Mouse (Mus musculus): ENCODE data around the gene Itga7. TPM values are rescaled to one million over a fixed set of nuclear protein-coding genes. Genes with fewer than 3 reads are reported as not detected.

Itga7 gene
- not detected in 4 replicates for total RNA-seq (2023; ENCODE audit: inconsistent age)

GRCm38 (mm10) chr10:128933574-128933973, at the start of gene Itga7:
Itga7 (plus strand) TSS chr10:128933818.

DNA sequence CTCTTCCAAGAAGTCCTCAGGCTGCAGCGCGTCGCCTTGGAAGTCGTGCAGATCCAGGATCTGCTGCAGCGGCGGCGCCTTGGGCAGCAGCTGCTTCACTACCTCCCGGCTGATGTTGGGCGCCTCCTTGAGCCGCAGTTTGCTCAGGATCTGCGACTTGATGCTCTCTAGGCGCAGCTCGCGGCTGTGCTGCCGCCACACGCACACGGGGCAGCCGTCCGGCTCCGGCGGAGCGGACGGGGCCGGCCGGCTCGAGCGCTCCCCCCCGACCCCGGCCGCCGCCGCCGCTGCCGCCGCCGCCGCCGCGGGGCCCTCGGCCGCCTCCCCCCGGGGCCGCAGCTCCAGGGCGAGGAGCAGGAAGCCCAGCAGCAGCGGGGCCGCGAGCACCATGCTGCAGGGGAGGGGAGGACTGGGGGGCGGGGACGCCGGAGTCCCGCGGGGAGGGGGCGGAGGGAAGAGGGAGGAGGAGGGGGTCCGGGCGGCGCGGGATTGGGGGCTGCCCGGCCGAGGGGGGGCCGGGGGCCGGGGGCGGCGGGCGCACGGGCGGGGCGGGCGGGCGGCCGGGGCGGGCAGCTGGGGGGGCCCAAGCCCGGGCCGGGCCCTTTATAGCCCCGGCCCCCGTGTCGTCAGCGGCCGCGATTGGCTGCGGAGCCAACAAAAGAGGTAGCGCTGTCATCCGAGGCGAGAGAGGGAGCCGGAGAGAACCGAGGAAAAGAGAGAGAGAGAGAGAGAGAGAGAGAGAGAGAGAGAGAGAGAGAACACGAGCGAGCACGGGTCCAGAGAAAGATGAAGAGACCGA, 42.1 kb upstream of the Itga7 start, which contains the start of gene Gdf11:
Gene Gdf11 (minus strand): TSS at position 423 of the 799 bp plus-strand sequence.

DNA sequence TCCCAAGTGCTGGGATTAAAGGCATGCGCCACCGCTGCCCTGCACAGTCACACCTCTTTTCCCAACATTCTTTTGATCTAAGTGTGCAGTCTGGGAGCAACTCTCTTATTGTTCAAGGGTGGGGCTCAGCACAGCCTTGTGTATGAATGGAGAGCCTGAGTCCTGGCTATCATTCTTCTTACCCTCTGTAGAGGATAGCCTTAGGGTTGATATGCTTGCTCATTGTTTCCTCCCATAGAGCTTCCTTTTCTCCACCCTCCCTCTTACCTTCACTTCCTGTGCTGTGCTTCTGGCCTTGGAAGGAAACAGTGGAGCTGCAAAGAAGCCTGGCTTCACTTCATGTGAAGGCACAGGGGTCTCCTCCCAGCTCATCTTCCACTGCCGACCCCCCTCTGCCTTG, 32.9 kb upstream of the Itga7 start, which contains the start of gene Cd63:
Gene Cd63 (plus strand): TSS at position 292 of the 400 bp plus-strand sequence.

DNA sequence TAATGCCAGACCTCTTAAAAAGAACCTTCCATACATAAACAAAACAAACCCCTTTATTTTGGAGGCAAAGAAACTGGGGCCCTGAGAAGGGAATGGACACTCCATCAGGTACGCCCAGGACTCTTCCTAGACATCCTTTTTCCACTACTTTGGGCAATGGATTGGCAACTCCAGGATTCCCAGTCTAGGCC, 10.9 kb upstream of the Itga7 start, which contains the start of gene Rdh5:
Gene Rdh5 (minus strand): TSS at position 67 of the 191 bp plus-strand sequence.

GRCm38 (mm10) chr10:128923935-128924334, 9.7 kb upstream of the Itga7 start, which contains the start of gene Bloc1s1:
Bloc1s1 (minus strand) TSS chr10:128924035.

DNA sequence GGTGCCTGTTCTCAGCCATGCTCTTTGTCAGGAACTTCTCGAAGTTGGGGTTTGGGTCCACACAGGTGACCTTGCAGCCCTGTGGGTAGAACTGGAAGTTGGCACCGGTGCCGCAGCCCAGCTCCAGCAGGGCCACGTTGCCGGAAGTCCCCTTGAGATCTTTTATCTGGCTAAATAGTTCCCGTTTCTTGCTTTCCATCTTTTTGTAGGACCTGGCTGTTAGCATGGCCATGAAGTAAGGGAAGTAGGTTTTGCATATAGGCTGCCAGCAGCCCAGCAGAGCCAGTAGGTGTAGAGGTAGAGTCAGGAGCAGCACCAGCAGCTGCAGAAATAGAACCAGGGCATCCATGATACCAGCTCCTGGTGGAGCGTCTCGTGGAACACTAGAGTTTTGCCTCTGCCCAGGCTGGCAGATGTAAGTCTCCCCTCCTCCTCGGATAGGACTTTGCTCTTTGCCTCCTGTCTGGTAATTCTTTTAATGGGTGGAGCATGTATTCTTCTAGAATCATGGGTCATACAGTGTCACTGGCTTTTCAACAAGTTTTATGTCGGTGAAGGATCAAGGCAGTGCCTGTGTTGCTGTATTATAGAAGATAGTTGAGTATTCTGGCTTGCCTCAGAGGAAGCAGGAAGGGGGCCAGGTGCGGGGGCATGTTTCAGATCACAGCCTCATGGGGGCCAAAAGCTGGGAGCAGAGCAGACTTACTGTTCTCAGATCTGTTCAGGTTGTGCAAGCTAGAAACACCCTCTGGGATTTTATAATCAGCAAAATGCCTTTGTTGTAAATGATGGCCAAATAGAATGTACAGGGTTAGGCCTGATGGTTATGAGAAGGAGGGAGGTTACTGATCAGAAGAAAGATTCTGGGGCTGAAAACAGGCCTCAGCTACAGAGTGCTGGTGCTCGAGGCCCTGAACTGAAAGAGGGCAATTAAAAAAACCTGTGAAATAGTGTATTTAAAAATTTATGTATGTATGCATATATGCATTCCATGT, 27.3 kb downstream of the Itga7 start, which contains the start of gene Mettl7b:
Gene Mettl7b (minus strand): TSS at position 399 of the 995 bp plus-strand sequence.

DNA sequence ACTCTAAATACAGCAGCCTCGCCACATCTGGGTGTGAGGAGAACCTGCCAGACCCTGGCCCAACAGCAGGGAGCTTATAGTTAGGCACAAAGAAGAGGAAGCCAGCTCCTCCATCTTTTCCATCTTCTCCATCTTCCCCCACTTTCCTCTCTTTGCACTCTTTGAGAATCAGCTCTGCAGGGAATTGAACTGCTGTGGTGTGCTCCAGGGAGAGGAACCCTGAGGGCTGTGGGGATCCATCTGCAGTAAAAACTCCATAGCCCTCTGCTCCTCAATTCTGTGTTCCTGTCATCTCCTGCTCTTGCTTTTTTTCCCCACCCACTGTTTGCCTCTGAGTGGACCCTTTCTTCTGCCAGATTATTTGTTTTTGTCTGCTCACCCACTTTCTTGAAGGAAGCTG, 55.5 kb downstream of the Itga7 start, which contains the start of gene Olfr9:
Gene Olfr9 (plus strand): TSS at position 301 of the 400 bp plus-strand sequence.

Other genes starting within 250 kb of the Itga7 start
- gene Rab5b, start 237.6 kb upstream of the Itga7 start, total RNA-seq (2023; ENCODE audit: inconsistent age), result 61.7 to 64.7 TPM (median 62.8 TPM) in 4 replicates
- 0.54 to 0.83 TPM (median 0.67 TPM) in 4 replicates for gene Pmel, start 229.6 kb upstream of the Itga7 start, total RNA-seq (2023; ENCODE audit: inconsistent age)
- 44.0 to 57.4 TPM (median 48.5 TPM) in 4 replicates for gene Cdk2, start 228.8 kb upstream of the Itga7 start, total RNA-seq (2023; ENCODE audit: inconsistent age)
- gene Dgka, start 189.0 kb upstream of the Itga7 start, total RNA-seq (2023; ENCODE audit: inconsistent age), result 175 to 191 TPM (median 178 TPM) in 4 replicates
- gene Pym1, start 185.9 kb upstream of the Itga7 start, total RNA-seq (2023; ENCODE audit: inconsistent age), result 43.4 to 50.0 TPM (median 45.3 TPM) in 4 replicates
- gene Mmp19, start 142.9 kb upstream of the Itga7 start, total RNA-seq (2023; ENCODE audit: inconsistent age), result 0.22 to 0.45 TPM in 2 of 4 replicates, not detected in the others
- 65.7 to 75.8 TPM (median 70.4 TPM) in 4 replicates for gene Dnajc14, start 129.8 kb upstream of the Itga7 start, total RNA-seq (2023; ENCODE audit: inconsistent age)
- gene Tmem198b, start 129.4 kb upstream of the Itga7 start, total RNA-seq (2023; ENCODE audit: inconsistent age), result 12.1 to 19.1 TPM (median 15.0 TPM) in 4 replicates
- 52.3 to 61.0 TPM (median 54.7 TPM) in 4 replicates for gene Sarnp, start 116.5 kb upstream of the Itga7 start, total RNA-seq (2023; ENCODE audit: inconsistent age)
- gene Ormdl2, start 112.2 kb upstream of the Itga7 start, total RNA-seq (2023; ENCODE audit: inconsistent age), result 22.4 to 30.5 TPM (median 24.3 TPM) in 4 replicates
- 44.2 to 51.2 TPM (median 46.3 TPM) in 4 replicates for gene Gdf11, start 42.1 kb upstream of the Itga7 start, total RNA-seq (2023; ENCODE audit: inconsistent age)
- 0.69 to 1.4 TPM (median 0.78 TPM) in 4 replicates for gene Cd63, start 32.8 kb upstream of the Itga7 start, total RNA-seq (2023; ENCODE audit: inconsistent age)
- gene Rdh5, start 10.9 kb upstream of the Itga7 start, total RNA-seq (2023; ENCODE audit: inconsistent age), result 3.0 to 10.6 TPM (median 5.9 TPM) in 4 replicates
- gene Bloc1s1, start 9.8 kb upstream of the Itga7 start, total RNA-seq (2023; ENCODE audit: inconsistent age), result 63.6 to 81.0 TPM (median 80.3 TPM) in 4 replicates
- gene Mettl7b, start 27.2 kb downstream of the Itga7 start, total RNA-seq (2023; ENCODE audit: inconsistent age), result not detected in 4 replicates
- gene Olfr9, start 55.6 kb downstream of the Itga7 start, total RNA-seq (2023; ENCODE audit: inconsistent age), result not detected in 4 replicates
- gene Olfr763, start 77.0 kb downstream of the Itga7 start, total RNA-seq (2023; ENCODE audit: inconsistent age), result not detected in 4 replicates
- not detected in 4 replicates for gene Olfr764-ps1, start 106.1 kb downstream of the Itga7 start, total RNA-seq (2023; ENCODE audit: inconsistent age)
- gene Olfr765, start 116.2 kb downstream of the Itga7 start, total RNA-seq (2023; ENCODE audit: inconsistent age), result not detected in 4 replicates
- gene Olfr766-ps1, start 135.2 kb downstream of the Itga7 start, total RNA-seq (2023; ENCODE audit: inconsistent age), result not detected in 4 replicates
- not detected in 4 replicates for gene Olfr767, start 149.1 kb downstream of the Itga7 start, total RNA-seq (2023; ENCODE audit: inconsistent age)
- not detected in 4 replicates for gene Olfr768, start 165.6 kb downstream of the Itga7 start, total RNA-seq (2023; ENCODE audit: inconsistent age)
- gene Olfr769, start 184.0 kb downstream of the Itga7 start, total RNA-seq (2023; ENCODE audit: inconsistent age), result not detected in 4 replicates
- gene Olfr770, start 205.2 kb downstream of the Itga7 start, total RNA-seq (2023; ENCODE audit: inconsistent age), result not detected in 4 replicates
- gene Olfr771, start 230.9 kb downstream of the Itga7 start, total RNA-seq (2023; ENCODE audit: inconsistent age), result not detected in 4 replicates
- not detected in 4 replicates for gene Olfr772, start 244.1 kb downstream of the Itga7 start, total RNA-seq (2023; ENCODE audit: inconsistent age)

All from B cell, adult (primary cell).